Mouse (Mus musculus) forebrain, embryonic 14.5 days (tissue): ENCODE measurements around the gene Fmc1. TPM values are rescaled to one million over a fixed set of nuclear protein-coding genes. Genes with fewer than 3 reads are reported as not detected.

Experiments used
- ATAC-seq: fragments of 200-750 bp; cut with Nextera tagmentation; 2 replicates; pipeline ENCODE4 v1.8.0; 2017; ENCODE audit warnings: mild to moderate bottlenecking, moderate library complexity
- DNase-seq: peaks from one replicate; pipeline ENCODE4 v3.0.0-alpha.2; 2015; ENCODE audit warnings: low spot score
- H3K27ac ChIP-seq: fragments of 300-500 bp; sonication (generic); 2 replicates; pipeline ENCODE4 v1.5.1; 2014; ENCODE audit warnings: low read depth, mild to moderate bottlenecking, control low read depth, low read length, moderate library complexity
- H3K27me3 ChIP-seq: fragments of 300-500 bp; sonication (generic); replicated peaks from 2 replicates; pipeline ENCODE4 v1.6.1; 2014; ENCODE audit warnings: low read length, control low read depth, mixed read lengths; ENCODE audit not compliant: control insufficient read depth, insufficient read depth
- H3K36me3 ChIP-seq: fragments of 300-500 bp; sonication (generic); 2 replicates; pipeline ENCODE4 v1.6.1; 2014; ENCODE audit warnings: low read length, control low read depth; ENCODE audit not compliant: control insufficient read depth, insufficient read depth
- H3K4me1 ChIP-seq: fragments of 300-500 bp; sonication (generic); 2 replicates; pipeline ENCODE4 v1.6.1; 2014; ENCODE audit warnings: antibody characterized with exemption, low read length, control low read depth; ENCODE audit not compliant: control insufficient read depth, insufficient read depth
- H3K4me2 ChIP-seq: fragments of 300-500 bp; sonication (generic); 2 replicates; pipeline ENCODE4 v1.6.1; 2014; ENCODE audit warnings: mild to moderate bottlenecking, control low read depth, low read length
- H3K4me3 ChIP-seq: fragments of 300-500 bp; sonication (generic); 2 replicates; pipeline ENCODE4 v1.5.1; 2014; ENCODE audit warnings: low read depth, low read length, control low read depth
- H3K9ac ChIP-seq: fragments of 300-500 bp; sonication (generic); 2 replicates; pipeline ENCODE4 v1.6.1; 2014; ENCODE audit warnings: mild to moderate bottlenecking, low read length, control low read depth, moderate library complexity
- H3K9me3 ChIP-seq: fragments of 300-500 bp; sonication (generic); replicated peaks from 2 replicates; pipeline ENCODE4 v1.6.1; 2016; ENCODE audit warnings: low read length, control low read depth, mixed read lengths; ENCODE audit not compliant: control insufficient read depth
- WGBS: fragments of 180-500 bp; shearing (Covaris S2); extraction: QIAGEN DNeasy Blood & Tissue Kit; methylation state at CpG from one replicate; pipeline ENCODE4 v1.1.7; 2014; 5-methylcytosine and 5-hydroxymethylcytosine counted together
- polyA plus RNA-seq: library from polyadenylated mRNA; unstranded; fragments of >200 nt; fragmentation: Nextera tagmentation; extraction: Ambion mirVana; gene quantifications from 2 replicates; pipeline ENCODE4 v1.2.1, GENCODE M21; 2014

The Fmc1 gene
- polyA plus RNA-seq = 152 and 179 TPM in 2 replicates

GRCm38 (mm10) chr6:38533428-38534405 lies at the start of gene Fmc1:
Fmc1 (plus strand) TSS chr6:38533502.
- DNase-seq = peak; percentile 100
- 6% methylated on average over 41 of the region's 41 CpGs for WGBS
- H3K4me2 ChIP-seq = peak within 1 kb of the TSS; percentile 65

GRCm38 (mm10) chr6:38492550-38492949 lies 40.8 kb upstream of the Fmc1 start:
- 86% methylated on average over 3 of the region's 3 CpGs for WGBS

More at GRCm38 (mm10) chr6:38533428-38534405, at the start of gene Fmc1:
- peak within 1 kb of the TSS; percentile 67 for H3K4me3 ChIP-seq
- H3K27me3 ChIP-seq = no peaks in the 10 kb centered on the region
- ATAC-seq = peak; percentile 93
- H3K4me1 ChIP-seq = no peaks in the 10 kb centered on the region
- no peaks in the 10 kb centered on the region for H3K9me3 ChIP-seq
- peak within 1 kb of the TSS; percentile 85 for H3K9ac ChIP-seq
- no peaks in the 10 kb centered on the region for H3K36me3 ChIP-seq
- peak within 1 kb of the TSS; percentile 94 for H3K27ac ChIP-seq

DNA sequence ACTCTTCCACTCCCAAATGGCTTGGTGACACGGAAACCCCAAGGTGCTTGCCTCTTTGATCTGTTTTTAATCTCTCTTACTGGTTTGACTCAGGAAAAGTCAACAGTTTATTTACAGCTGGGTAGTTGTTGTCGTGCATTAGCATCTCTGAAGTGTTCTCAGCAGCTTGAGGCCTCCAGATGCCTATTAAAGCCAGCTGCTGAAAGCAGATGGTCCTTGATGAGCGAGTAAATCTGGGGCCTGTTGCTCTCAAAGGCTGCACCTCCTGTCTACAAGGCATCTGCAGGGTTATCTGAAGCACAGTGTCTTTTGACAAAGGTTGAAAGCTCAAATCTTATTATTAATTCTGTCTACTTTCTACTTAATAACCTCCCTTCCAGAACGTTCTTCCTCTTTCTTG lies 37.7 kb upstream of the Fmc1 start:
- H3K4me1 ChIP-seq = no peaks in the 10 kb centered on the region
- DNase-seq = peak; percentile 4
- H3K27me3 ChIP-seq = no peaks in the 10 kb centered on the region
- ATAC-seq = no peak
- no peak overlapping the region for H3K9ac ChIP-seq
- H3K4me3 ChIP-seq = no peak overlapping the region
- peaks cover 62% of the 10 kb centered on the region for H3K36me3 ChIP-seq
- H3K9me3 ChIP-seq = no peaks in the 10 kb centered on the region
- 80% methylated on average over 4 of the region's 4 CpGs for WGBS
- H3K4me2 ChIP-seq = no peak overlapping the region
- no peak overlapping the region for H3K27ac ChIP-seq

More at GRCm38 (mm10) chr6:38492550-38492949, 40.8 kb upstream of the Fmc1 start:
- ATAC-seq (no peak), DNase-seq (peak; percentile 44)
- Histone ChIP-seq H3K4me2 (no peak overlapping the region), H3K9ac (no peak overlapping the region), H3K4me1 (no peaks in the 10 kb centered on the region), H3K27ac (no peak overlapping the region), H3K27me3 (no peaks in the 10 kb centered on the region), H3K4me3 (no peak overlapping the region), H3K9me3 (no peaks in the 10 kb centered on the region), H3K36me3 (peaks cover 59% of the 10 kb centered on the region)

DNA sequence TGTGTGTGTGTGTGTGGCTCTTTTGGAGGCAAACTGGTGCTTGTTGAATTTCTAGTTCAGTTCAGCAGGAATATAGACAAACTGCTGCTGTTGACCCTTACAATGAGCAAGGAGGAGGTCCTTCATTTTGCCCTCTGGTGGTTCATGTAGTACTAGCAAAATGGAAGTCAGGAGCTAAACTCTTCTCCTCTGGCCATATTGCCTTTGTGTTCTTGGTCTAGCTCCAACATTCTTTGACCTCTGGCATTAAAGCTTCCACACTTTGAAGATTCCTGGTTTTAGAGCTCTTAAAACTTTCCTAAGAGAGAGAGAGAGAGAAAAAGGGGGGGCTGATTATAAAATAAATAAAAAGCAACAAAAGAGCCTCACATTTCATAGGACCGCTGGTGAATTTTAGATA lies 21.2 kb upstream of the Fmc1 start:
- Histone ChIP-seq H3K4me3 (no peak overlapping the region), H3K9ac (no peak overlapping the region)

DNA sequence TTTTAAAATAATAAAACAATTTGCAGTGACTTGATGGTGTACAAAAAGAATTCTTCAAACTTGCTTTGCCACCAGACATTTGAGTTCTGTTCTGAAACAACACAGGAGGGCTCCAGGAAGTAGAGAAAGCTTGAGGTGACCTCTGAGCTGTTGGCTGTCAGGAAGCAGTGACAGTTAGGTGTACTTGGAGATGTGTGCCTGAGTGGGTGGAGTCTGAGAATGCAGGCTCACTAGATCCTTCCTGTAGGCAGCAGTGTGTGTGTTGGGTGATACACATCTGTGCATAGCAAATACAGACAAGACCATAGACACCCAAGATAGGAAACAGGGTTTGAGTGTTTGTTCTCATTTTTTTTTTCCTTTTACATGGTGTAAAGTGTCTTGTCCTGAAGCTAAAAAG lies 20.5 kb upstream of the Fmc1 start:
- Histone ChIP-seq H3K9me3 (no peaks in the 10 kb centered on the region), H3K27ac (no peak overlapping the region), H3K4me2 (no peak overlapping the region), H3K36me3 (peaks cover 4% of the 10 kb centered on the region; the same call in 1 of the 2 replicates), H3K27me3 (no peaks in the 10 kb centered on the region), H3K9ac (no peak overlapping the region), H3K4me1 (no peaks in the 10 kb centered on the region), H3K4me3 (no peak overlapping the region)
- no peak for ATAC-seq
- no peak for DNase-seq

More for the DNA sequence above, 21.2 kb upstream of the Fmc1 start:
- DNase-seq (no peak), ATAC-seq (no peak)
- Histone ChIP-seq H3K4me1 (no peaks in the 10 kb centered on the region), H3K27me3 (no peaks in the 10 kb centered on the region), H3K36me3 (peaks cover 4% of the 10 kb centered on the region; the same call in 1 of the 2 replicates), H3K9me3 (no peaks in the 10 kb centered on the region), H3K4me2 (no peak overlapping the region), H3K27ac (no peak overlapping the region)
- WGBS = 97% methylated on average over 1 of the region's 1 CpGs

DNA sequence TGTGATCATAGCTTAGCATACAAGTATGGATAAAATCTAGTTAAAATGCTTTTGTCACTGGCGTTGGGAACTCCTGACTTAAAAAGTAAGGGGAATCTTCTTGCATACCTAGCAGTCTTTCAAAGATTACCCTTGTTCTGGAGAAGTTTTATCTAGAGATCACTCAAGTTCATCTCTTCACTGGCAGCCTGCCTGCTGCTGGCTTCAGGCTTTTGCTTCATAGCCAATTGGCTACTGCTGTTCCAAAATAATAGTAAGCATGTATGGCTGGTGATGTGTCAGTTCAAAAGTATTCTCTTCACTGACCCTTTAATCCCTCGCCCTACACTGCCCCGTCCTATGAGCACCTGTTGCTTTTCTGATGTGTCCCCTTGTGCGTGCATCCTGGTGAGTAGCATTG lies 18.1 kb upstream of the Fmc1 start:
- no peak for ATAC-seq
- H3K4me1 ChIP-seq = no peaks in the 10 kb centered on the region
- no peak overlapping the region for H3K9ac ChIP-seq
- no peak overlapping the region for H3K27ac ChIP-seq
- no peak overlapping the region for H3K4me2 ChIP-seq
- DNase-seq = no peak
- H3K27me3 ChIP-seq = no peaks in the 10 kb centered on the region
- WGBS = 94% methylated on average over 4 of the region's 4 CpGs
- H3K36me3 ChIP-seq = peaks cover 4% of the 10 kb centered on the region; the same call in 1 of the 2 replicates
- no peaks in the 10 kb centered on the region for H3K9me3 ChIP-seq
- H3K4me3 ChIP-seq = no peak overlapping the region

DNA sequence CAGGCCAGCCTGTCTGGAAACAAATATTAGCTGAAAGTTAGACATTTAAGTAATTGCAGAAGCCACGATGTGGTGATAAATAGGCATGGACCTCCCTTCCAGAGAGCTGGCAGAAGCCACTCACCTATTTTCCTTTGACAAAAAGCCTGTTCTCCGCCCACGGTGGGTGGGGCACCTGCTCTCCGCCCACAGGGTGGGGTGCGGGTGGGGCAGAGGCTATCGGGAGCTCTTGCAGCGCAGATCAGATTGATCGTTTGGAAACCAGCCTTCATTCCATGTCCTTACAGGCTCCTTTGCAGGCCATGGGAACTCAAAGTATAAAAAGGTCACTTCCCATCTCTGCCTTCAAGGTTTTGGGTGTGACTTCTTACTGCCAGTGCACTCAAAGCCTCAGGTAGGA lies 9.5 kb upstream of the Fmc1 start:
- H3K4me3 ChIP-seq = no peak overlapping the region
- no peaks in the 10 kb centered on the region for H3K4me1 ChIP-seq
- H3K36me3 ChIP-seq = peaks cover 3% of the 10 kb centered on the region; the same call in 1 of the 2 replicates
- H3K27me3 ChIP-seq = no peaks in the 10 kb centered on the region
- H3K4me2 ChIP-seq = no peak overlapping the region
- ATAC-seq = no peak
- no peak overlapping the region for H3K27ac ChIP-seq
- WGBS = 26% methylated on average over 8 of the region's 8 CpGs
- H3K9ac ChIP-seq = no peak overlapping the region
- no peaks in the 10 kb centered on the region for H3K9me3 ChIP-seq
- no peak for DNase-seq

GRCm38 (mm10) chr6:38531211-38531820 lies 2.0 kb upstream of the Fmc1 start:
- no peak for ATAC-seq
- no peak overlapping the region for H3K9ac ChIP-seq
- no peaks in the 10 kb centered on the region for H3K4me1 ChIP-seq
- H3K36me3 ChIP-seq = no peaks in the 10 kb centered on the region
- no peaks in the 10 kb centered on the region for H3K27me3 ChIP-seq
- H3K4me3 ChIP-seq = no peak overlapping the region
- H3K9me3 ChIP-seq = no peaks in the 10 kb centered on the region
- no peak overlapping the region for H3K4me2 ChIP-seq
- peak; percentile 34 for DNase-seq
- WGBS = 68% methylated on average over 5 of the region's 5 CpGs
- H3K27ac ChIP-seq = no peak overlapping the region
